Mouse (Mus musculus) gastrocnemius, adult 2 months (tissue): ENCODE data around the gene Wdr81. TPM values are rescaled to one million over a fixed set of nuclear protein-coding genes. Genes with fewer than 3 reads are reported as not detected.
A peak's percentile ranks its signal among the peaks of the same experiment; 100 is the strongest.
"Not testable (repeated sequence)": the region's sequence is repeated elsewhere in the genome, so short reads cannot be mapped to it uniquely, and the experiment has no call there.

Source experiments
- DNase-seq: peaks from one replicate; pipeline ENCODE4 v3.0.0; 2022
- H3K27ac ChIP-seq: fragments of 200-600 bp; 2 replicates; pipeline ENCODE4 v1.8.1; 2022; ENCODE audit warnings: mild to moderate bottlenecking
- H3K4me3 ChIP-seq: fragments of 200-600 bp; 2 replicates; pipeline ENCODE4 v1.8.1; 2022; ENCODE audit warnings: mild to moderate bottlenecking, moderate library complexity
- CTCF ChIP-seq: fragments of 200-600 bp; IDR thresholded peaks from 2 replicates; pipeline ENCODE4 v1.8.1; 2022; ENCODE audit warnings: antibody characterized with exemption, mild to moderate bottlenecking, moderate library complexity
- intact Hi-C: fragments of 180-260 bp; cut with DNase I; formaldehyde crosslinking; loops from one replicate; pipeline ENCODE4 v1.15.1; 2025
- total RNA-seq, 2 experiments: library from RNA; stranded (reverse); gene quantifications; 2 replicates each; pipeline ENCODE4 v1.2.3; 2021

Wdr81 gene
- total RNA-seq, 2 experiments from 2014 or later: 4.9 to 6.4 TPM

GRCm38 (mm10) chr11:75459141-75459711, 4.7 kb upstream of the Wdr81 start:
- H3K27ac ChIP-seq: peak overlapping the region; percentile 100
- intact Hi-C loops: loop anchor here (2.0 kb wide), 1 partner anchor 56 kb away; no protein-coding TSS in a partner anchor
- peak; percentile 78 for DNase-seq
- TF ChIP-seq CTCF: no peak
- peak overlapping the region; percentile 72 for H3K4me3 ChIP-seq

- intact Hi-C loops: loop anchor here (2.0 kb wide), 1 partner anchor 56 kb away; no protein-coding TSS in a partner anchor
- TF ChIP-seq CTCF: no peak
- H3K4me3 ChIP-seq: peak overlapping the region; percentile 72
- peak; percentile 66 for DNase-seq
- peak overlapping the region; percentile 100 for H3K27ac ChIP-seq
These were observed 4.1 kb upstream of the Wdr81 start for GRCm38 (mm10) chr11:75458628-75459041.

GRCm38 (mm10) chr11:75458169-75458568, 3.7 kb upstream of the Wdr81 start:
- intact Hi-C loops: loop anchor here (2.0 kb wide), 1 partner anchor 55 kb away; no protein-coding TSS in a partner anchor
- TF ChIP-seq CTCF: peak; percentile 68
- peak; percentile 43 for DNase-seq
- peak overlapping the region; percentile 72 for H3K4me3 ChIP-seq
- H3K27ac ChIP-seq: peak overlapping the region; percentile 100

DNA sequence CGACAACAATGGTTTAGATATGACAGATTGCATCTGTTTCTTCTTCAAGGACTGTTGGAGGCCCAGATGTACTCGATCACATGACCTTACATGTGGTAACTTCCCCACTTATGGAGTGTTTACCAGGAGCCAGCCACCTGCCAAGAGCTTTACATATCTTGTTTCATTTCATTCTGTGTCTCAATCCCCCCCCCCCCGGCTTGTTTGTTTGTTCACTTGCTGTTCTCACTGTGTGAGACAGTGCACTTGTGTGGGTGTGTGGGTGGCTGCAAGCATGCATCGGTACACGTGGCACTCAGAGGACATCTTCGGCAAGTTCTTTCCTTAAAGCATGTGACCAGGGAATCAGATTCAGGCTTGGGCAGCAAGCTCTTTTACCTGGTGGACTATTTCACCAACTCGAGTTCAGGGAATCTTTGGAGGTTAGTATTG, 1.9 kb upstream of the Wdr81 start:
- intact Hi-C loops: no loop called here
- Histone ChIP-seq H3K27ac (no peak overlapping the region), H3K4me3 (no peak overlapping the region)
- no peak for TF ChIP-seq CTCF
- no peak for DNase-seq

- intact Hi-C loops, DNase-seq, H3K4me3 ChIP-seq, H3K27ac ChIP-seq: not testable (repeated sequence)
These were observed 1.5 kb upstream of the Wdr81 start for GRCm38 (mm10) chr11:75455971-75456370.

DNA sequence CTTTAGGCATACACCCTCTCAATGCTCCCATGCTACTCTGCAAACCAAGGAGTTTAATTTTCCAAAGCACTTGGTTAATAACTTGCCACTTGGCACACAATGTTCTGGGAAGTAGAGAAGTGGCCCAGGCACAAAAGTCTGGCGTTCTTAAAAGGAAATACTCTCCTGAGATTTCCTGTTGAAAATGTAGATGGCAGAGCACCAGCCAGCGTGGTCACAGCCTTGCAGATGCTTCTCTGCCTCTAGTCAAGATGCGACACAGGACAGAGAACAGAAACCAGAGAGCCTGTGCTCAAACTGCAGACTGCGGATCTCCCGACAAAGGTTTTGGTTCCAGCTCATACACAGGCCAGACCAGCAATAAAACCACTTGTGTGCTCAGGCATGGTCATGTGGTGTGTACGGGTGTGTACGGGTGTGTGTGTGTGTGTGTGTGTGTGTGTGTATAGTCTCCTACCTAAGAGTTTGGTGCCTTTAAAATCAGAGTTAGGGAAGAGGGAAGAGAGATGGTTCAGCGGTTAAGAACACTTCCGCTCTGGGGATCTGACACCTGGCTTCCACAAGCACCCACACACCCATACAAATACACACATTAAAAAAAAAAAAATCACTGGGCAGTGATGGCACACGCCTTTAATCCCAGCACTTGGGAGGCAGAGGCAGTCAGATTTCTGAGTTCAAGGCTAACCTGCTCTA, 672 bp upstream of the Wdr81 start:
- H3K4me3 ChIP-seq: peak overlapping the region; percentile 88
- no peak for TF ChIP-seq CTCF
- intact Hi-C loops: no loop called here
- H3K27ac ChIP-seq: peak overlapping the region; percentile 88
- DNase-seq: no peak

DNA sequence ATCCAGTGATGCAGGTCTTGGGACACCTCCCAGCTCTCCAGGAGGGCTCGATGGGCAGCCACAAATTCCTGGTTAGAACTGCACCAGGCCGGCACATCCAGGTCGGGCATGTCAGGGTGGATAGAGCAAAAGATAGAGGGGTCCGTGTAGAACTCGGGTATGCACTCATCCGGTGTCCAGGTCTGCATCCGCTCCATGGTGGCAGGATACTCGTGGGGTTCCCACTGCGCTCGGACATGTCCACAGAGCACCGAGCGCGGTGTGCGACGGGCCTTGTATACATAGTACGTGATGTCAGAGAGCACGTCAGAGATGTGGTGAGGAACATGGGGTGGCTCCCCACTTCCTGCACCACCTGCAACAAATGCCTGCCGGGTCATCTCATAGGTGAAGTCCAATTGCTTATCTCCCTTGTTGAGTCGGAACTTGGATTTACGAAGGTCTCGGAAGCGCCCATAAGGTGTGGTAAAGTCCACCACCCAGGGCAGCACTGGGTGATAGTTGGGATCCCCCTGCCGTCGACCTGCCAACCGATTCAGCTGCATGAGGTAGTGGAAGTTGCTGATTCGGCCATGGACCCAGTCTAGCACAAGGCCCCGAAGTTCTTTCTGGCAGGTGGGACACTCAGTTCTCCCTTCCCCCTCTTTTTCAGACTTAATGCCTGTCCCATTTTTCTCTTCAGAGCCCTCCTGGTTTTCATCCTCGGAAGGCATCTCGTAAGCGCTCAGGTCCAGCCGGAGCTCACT, 1.5 kb downstream of the Wdr81 start:
- peak overlapping the region; percentile 88; the same call in 1 of the 2 replicates for H3K4me3 ChIP-seq
- no peak for TF ChIP-seq CTCF
- DNase-seq: no peak
- H3K27ac ChIP-seq: no peak overlapping the region
- intact Hi-C loops: no loop called here

- no peak for DNase-seq
- Histone ChIP-seq H3K27ac (no peak overlapping the region), H3K4me3 (no peak overlapping the region)
- no peak for TF ChIP-seq CTCF
- intact Hi-C loops: no loop called here
These were observed 2.4 kb downstream of the Wdr81 start for GRCm38 (mm10) chr11:75452081-75452480.

GRCm38 (mm10) chr11:75450936-75451335, 3.6 kb downstream of the Wdr81 start:
- TF ChIP-seq CTCF: no peak
- DNase-seq: no peak
- intact Hi-C loops: no loop called here
- Histone ChIP-seq H3K4me3 (peak overlapping the region; percentile 24), H3K27ac (no peak overlapping the region)

GRCm38 (mm10) chr11:75450304-75450908, 4.1 kb downstream of the Wdr81 start:
- H3K27ac ChIP-seq: no peak overlapping the region
- no peak for DNase-seq
- intact Hi-C loops: no loop called here
- peak overlapping the region; percentile 24 for H3K4me3 ChIP-seq
- TF ChIP-seq CTCF: no peak

DNA sequence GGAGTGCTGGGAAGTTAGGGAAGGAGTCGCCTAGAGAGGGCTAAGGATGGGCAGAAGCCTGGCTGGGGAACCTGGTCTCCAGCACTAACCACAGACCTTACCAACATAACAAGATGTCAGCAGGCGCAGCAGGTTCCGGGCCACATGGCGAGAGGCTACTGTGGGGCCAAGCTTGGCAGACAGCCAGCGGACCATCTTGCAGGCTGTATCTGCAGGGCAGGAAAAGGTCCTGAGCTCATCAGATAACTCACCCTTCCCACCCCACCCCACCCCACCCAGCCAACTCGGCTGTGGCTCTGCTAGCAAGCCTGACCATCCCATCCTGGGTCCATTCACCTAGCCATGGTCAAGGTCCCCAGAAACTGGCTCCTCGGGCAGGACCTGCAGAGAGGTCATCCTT, 4.8 kb downstream of the Wdr81 start:
- Histone ChIP-seq H3K27ac (no peak overlapping the region), H3K4me3 (no peak overlapping the region)
- DNase-seq: no peak
- TF ChIP-seq CTCF: no peak
- intact Hi-C loops: no loop called here

DNA sequence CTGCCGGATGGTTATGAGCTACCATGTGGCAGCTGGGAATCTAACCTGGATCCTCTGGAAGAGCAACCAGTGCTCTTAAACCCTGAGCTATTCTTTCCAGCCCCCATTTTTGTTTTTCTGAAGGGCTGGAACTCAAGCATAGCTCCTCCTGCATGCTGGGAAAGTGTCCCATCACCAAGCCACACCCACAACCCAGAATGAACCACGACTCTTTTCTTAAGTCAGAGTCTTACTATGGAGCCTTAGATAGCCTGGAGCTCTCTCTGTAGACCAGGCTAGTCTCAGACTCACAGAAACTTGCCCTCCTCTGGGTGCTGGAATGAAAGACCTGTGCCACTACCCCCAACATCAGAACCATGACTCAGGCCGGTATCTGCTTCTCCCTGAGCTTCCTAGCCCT, 5.9 kb downstream of the Wdr81 start:
- TF ChIP-seq CTCF: no peak
- H3K4me3 ChIP-seq: no peak overlapping the region
- H3K27ac ChIP-seq: no peak overlapping the region
- intact Hi-C loops: no loop called here
- DNase-seq: no peak

GRCm38 (mm10) chr11:75443711-75444110, 10.8 kb downstream of the Wdr81 start:
- TF ChIP-seq CTCF: no peak
- DNase-seq: no peak
- no peak overlapping the region for H3K27ac ChIP-seq
- intact Hi-C loops: no loop called here
- no peak overlapping the region for H3K4me3 ChIP-seq
